Mouse (Mus musculus): ENCODE measurements around the gene Mgat4e. TPM values are rescaled to one million over a fixed set of nuclear protein-coding genes. Genes with fewer than 3 reads are reported as not detected.

The Mgat4e gene
- total and polyA plus RNA-seq, 3 experiments: 0.08 to 0.17 TPM; not detected in 1

GRCm38 (mm10) chr1:134540610-134541009 is 8.9 kb downstream of the Mgat4e start (continued):
- TF ChIP-seq ETS1 (IDR thresholded peaks at IDR 0.05; ENCODE audit: low read depth, low read length) (no peak), MXI1 (IDR thresholded peaks at IDR 0.05; ENCODE audit: low read depth, low read length) (no peak), ZKSCAN1 (IDR thresholded peaks at IDR 0.05; ENCODE audit: low read depth, low read length) (no peak), NELFE (IDR thresholded peaks at IDR 0.05; ENCODE audit: low read depth, low read length) (no peak)

DNA sequence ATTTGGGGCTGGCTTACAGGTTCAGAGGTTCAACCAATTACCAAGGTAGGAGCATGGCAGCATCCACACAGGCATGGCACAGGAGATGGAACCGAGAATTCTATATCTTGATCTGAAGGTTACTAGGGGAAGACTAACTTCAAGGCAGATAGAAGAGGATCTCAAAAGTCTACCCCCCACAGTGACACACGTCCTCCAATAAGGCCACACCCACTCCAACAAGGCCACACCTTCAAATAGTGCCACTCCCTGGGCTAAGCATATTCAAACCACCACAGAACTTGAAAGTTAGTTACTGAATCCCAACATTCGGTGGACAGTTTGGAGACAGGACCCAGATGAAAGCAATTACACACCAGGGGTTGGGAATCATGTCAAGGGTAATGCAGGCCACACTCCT is 14.0 kb downstream of the Mgat4e start:
- no peaks in the 10 kb centered on the region for H3K27me3 ChIP-seq (ENCODE audit: control insufficient read depth in 1 of 2, insufficient read depth in 2 of 2, low read length in 2 of 2)
- no peaks in the 10 kb centered on the region for H3K79me2 ChIP-seq (ENCODE audit: control insufficient read depth, insufficient read depth, low read length, poor library complexity)
- TF ChIP-seq USF2 (IDR thresholded peaks at IDR 0.05; ENCODE audit: borderline replicate concordance in 1 of 2, insufficient read depth in 1 of 2, low read depth in 1 of 2, low read length in 2 of 2): no peak
- TF ChIP-seq NRF1 (IDR thresholded peaks at IDR 0.05; ENCODE audit: insufficient read depth, low read depth, low read length, poor library complexity, severe bottlenecking): no peak
- no peak for TF ChIP-seq BHLHE40 (IDR thresholded peaks at IDR 0.05; ENCODE audit: borderline replicate concordance, low read depth, low read length)
- no peak for TF ChIP-seq MYC (IDR thresholded peaks at IDR 0.05; ENCODE audit: low read depth, low read length)
- TF ChIP-seq POLR2AphosphoS5 (IDR thresholded peaks at IDR 0.05; ENCODE audit: borderline replicate concordance, low read depth, low read length): no peak
- no peak for TF ChIP-seq MXI1 (IDR thresholded peaks at IDR 0.05; ENCODE audit: low read depth, low read length)
- no peak for TF ChIP-seq ZKSCAN1 (IDR thresholded peaks at IDR 0.05; ENCODE audit: low read depth, low read length)
- no peak for TF ChIP-seq RCOR1 (IDR thresholded peaks at IDR 0.05; ENCODE audit: low read depth, low read length)
- TF ChIP-seq MYB (IDR thresholded peaks at IDR 0.05; ENCODE audit: low read depth, low read length): no peak
- TF ChIP-seq TBP (IDR thresholded peaks at IDR 0.05; ENCODE audit: low read depth, low read length): no peak
- TF ChIP-seq CHD2 (IDR thresholded peaks at IDR 0.05; ENCODE audit: low read length): no peak
- TF ChIP-seq JUND (IDR thresholded peaks at IDR 0.05; ENCODE audit: low read depth, low read length): no peak
- TF ChIP-seq MAX (IDR thresholded peaks at IDR 0.05; ENCODE audit: low read length): no peak
- TF ChIP-seq GABPA (IDR thresholded peaks at IDR 0.05; ENCODE audit: low read depth, low read length): no peak
- TF ChIP-seq GATA1 (IDR thresholded peaks at IDR 0.05; ENCODE audit: low read depth, low read length): no peak
- no peak for TF ChIP-seq UBTF (IDR thresholded peaks at IDR 0.05; ENCODE audit: borderline replicate concordance, insufficient read depth, low read depth, low read length)
- no peak for TF ChIP-seq MAFK (IDR thresholded peaks at IDR 0.05; ENCODE audit: borderline replicate concordance, low read depth, low read length)
- TF ChIP-seq KAT2A (conservative IDR thresholded peaks at IDR 0.05; ENCODE audit: low read depth, low read length): no peak
- H3K9me3 ChIP-seq (replicated peaks; ENCODE audit: insufficient read depth, low read length): no peaks in the 10 kb centered on the region
- H3K4me3 ChIP-seq (ENCODE audit: control insufficient read depth in 1 of 2, insufficient read depth in 1 of 2, low read depth in 2 of 2, low read length in 2 of 2): no peak overlapping the region
- no peaks in the 10 kb centered on the region for H3K36me3 ChIP-seq (ENCODE audit: control insufficient read depth in 1 of 2, insufficient read depth in 2 of 2, low read length in 2 of 2)
- H3K4me1 ChIP-seq (ENCODE audit: control insufficient read depth in 1 of 2, insufficient read depth in 2 of 2, low read length in 2 of 2): peaks cover 0 to 11% of the 10 kb centered on the region in 2 experiments; a peak in 3 of 4 replicates
- no peak overlapping the region for H3K27ac ChIP-seq (ENCODE audit: control insufficient read depth, low read depth, low read length)
- no peak for DNase-seq (ENCODE audit: low read depth, low spot score)
- no peak overlapping the region for H3K9ac ChIP-seq (ENCODE audit: control insufficient read depth, low read depth, low read length, poor library complexity, severe bottlenecking)

Data from MEL (cell line).